Mouse (Mus musculus): ENCODE results near the gene Zscan21.

DNA sequence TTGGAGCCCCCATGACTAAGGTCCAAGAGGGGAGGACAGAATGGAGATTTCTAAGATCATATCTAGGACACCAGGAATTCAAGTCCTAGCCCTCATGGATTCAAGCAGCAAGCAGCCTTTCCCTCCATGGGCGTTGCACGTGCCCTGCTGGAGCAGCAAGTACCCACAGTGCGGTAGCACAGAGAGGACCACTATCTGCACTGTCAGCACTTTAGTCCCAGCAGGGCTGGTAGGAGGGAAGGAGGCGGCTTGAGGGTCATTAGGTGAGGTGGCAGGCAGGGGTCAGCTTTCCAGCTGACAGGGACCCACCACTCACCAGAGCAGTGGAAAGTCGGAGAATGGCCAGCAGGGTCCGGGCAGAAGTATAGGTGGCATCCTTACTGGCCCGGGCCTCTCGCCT, 48.9 kb downstream of the Zscan21 start:
- no peak for TF ChIP-seq POLR2A (IDR thresholded peaks at IDR 0.05; ENCODE audit: borderline replicate concordance, low read depth, low read length)
- no peak for TF ChIP-seq CTCF (IDR thresholded peaks at IDR 0.05; ENCODE audit: low read depth, low read length)

Data from bone marrow macrophage, adult 2 months (primary cell).